Mouse (Mus musculus) 416B (cell line): ENCODE results near the gene Rprd1b.

ENCODE experiments used
- DNase-seq: peaks from one replicate; pipeline ENCODE4 v3.0.0; 2011; ENCODE audit warnings: low read depth

Rprd1b gene

GRCm38 (mm10) chr2:158028354-158028863 is at the start of gene Rprd1b, which contains the start of gene Tti1:
TSS of gene Rprd1b (plus strand) at chr2:158028497.
TSS of gene Tti1 (minus strand) at chr2:158028433.
- peak; percentile 95 for DNase-seq

- no peak for DNase-seq
Observed at GRCm38 (mm10) chr2:157979241-157979640, 49.1 kb upstream of the Rprd1b start.

- DNase-seq: no peak
Observed at GRCm38 (mm10) chr2:157982727-157983126, 45.6 kb upstream of the Rprd1b start.

GRCm38 (mm10) chr2:157983276-157983675 is 45.0 kb upstream of the Rprd1b start:
- no peak for DNase-seq

- no peak for DNase-seq
Observed at GRCm38 (mm10) chr2:157985611-157986010, 42.7 kb upstream of the Rprd1b start.

- DNase-seq: no peak
Observed at GRCm38 (mm10) chr2:157986235-157986634, 42.1 kb upstream of the Rprd1b start.

GRCm38 (mm10) chr2:157988416-157989190 is 39.7 kb upstream of the Rprd1b start:
- DNase-seq: no peak

- DNase-seq: peak; percentile 33
Observed at GRCm38 (mm10) chr2:157989946-157990345, 38.4 kb upstream of the Rprd1b start.

GRCm38 (mm10) chr2:157991026-157991425 is 37.3 kb upstream of the Rprd1b start:
- DNase-seq: peak; percentile 63

- DNase-seq: no peak
Observed at GRCm38 (mm10) chr2:157992501-157992900, 35.8 kb upstream of the Rprd1b start.

GRCm38 (mm10) chr2:157998817-157999216 is 29.5 kb upstream of the Rprd1b start:
- DNase-seq: no peak

GRCm38 (mm10) chr2:158004620-158005019 is 23.7 kb upstream of the Rprd1b start:
- no peak for DNase-seq

GRCm38 (mm10) chr2:158005641-158006040 is 22.7 kb upstream of the Rprd1b start:
- DNase-seq: no peak

GRCm38 (mm10) chr2:158009373-158009772 is 18.9 kb upstream of the Rprd1b start:
- DNase-seq: no peak

GRCm38 (mm10) chr2:158012608-158013007 is 15.7 kb upstream of the Rprd1b start:
- no peak for DNase-seq

GRCm38 (mm10) chr2:158017330-158017729 is 11.0 kb upstream of the Rprd1b start:
- no peak for DNase-seq

GRCm38 (mm10) chr2:158027855-158028353 is 393 bp upstream of the Rprd1b start:
- DNase-seq: no peak

GRCm38 (mm10) chr2:158030007-158030406 is 1.7 kb downstream of the Rprd1b start:
- no peak for DNase-seq

- no peak for DNase-seq
Observed at GRCm38 (mm10) chr2:158035813-158036212, 7.5 kb downstream of the Rprd1b start.

GRCm38 (mm10) chr2:158036408-158036807 is 8.1 kb downstream of the Rprd1b start:
- no peak for DNase-seq

GRCm38 (mm10) chr2:158036953-158037352 is 8.7 kb downstream of the Rprd1b start:
- no peak for DNase-seq

- no peak for DNase-seq
Observed at GRCm38 (mm10) chr2:158037571-158037970, 9.3 kb downstream of the Rprd1b start.

- DNase-seq: no peak
Observed at GRCm38 (mm10) chr2:158039662-158040061, 11.4 kb downstream of the Rprd1b start.

GRCm38 (mm10) chr2:158040396-158040795 is 12.1 kb downstream of the Rprd1b start:
- no peak for DNase-seq
